Mouse (Mus musculus) T-helper 17 cell (primary cell): ENCODE data around the gene Cntnap5a.

Experiments used
- in situ Hi-C, 2 experiments: fragments of 300-600 bp; cut with MboI, MseI; formaldehyde crosslinking; loops; 1 replicate in 1 of 2; 2 replicates in 1 of 2; pipeline ENCODE4 v1.15.1; 2025; ENCODE audit warnings: high pct_unique_total_duplicates in 2 of 2

The Cntnap5a gene

GRCm38 (mm10) chr1:116044083-116044482 lies 359.5 kb downstream of the Cntnap5a start:
- in situ Hi-C loops: no loop called here

- in situ Hi-C loops: no loop called here
Measured at GRCm38 (mm10) chr1:116107010-116107723, 422.6 kb downstream of the Cntnap5a start.

- in situ Hi-C loops: no loop called here
Measured at GRCm38 (mm10) chr1:116107724-116108058, 423.1 kb downstream of the Cntnap5a start.

- in situ Hi-C loops: no loop called here
Measured at GRCm38 (mm10) chr1:116108381-116108780, 423.8 kb downstream of the Cntnap5a start.

GRCm38 (mm10) chr1:116125767-116126166 lies 441.2 kb downstream of the Cntnap5a start:
- in situ Hi-C loops: no loop called here

GRCm38 (mm10) chr1:116127085-116127484 lies 442.5 kb downstream of the Cntnap5a start:
- in situ Hi-C loops: no loop called here

GRCm38 (mm10) chr1:116128450-116129246 lies 444.1 kb downstream of the Cntnap5a start:
- in situ Hi-C loops: no loop called here

GRCm38 (mm10) chr1:116132471-116132870 lies 447.9 kb downstream of the Cntnap5a start:
- in situ Hi-C loops: no loop called here

- in situ Hi-C loops: loop anchor here in 1 of 2 experiments (10.0 kb wide), 1 partner anchor 985 kb away; no protein-coding TSS in a partner anchor
Measured at GRCm38 (mm10) chr1:116149764-116150369, 465.3 kb downstream of the Cntnap5a start.

- in situ Hi-C loops: loop anchor here in 1 of 2 experiments (10.0 kb wide), 1 partner anchor 1650 kb away; the partner anchor contains the start of gene Gm28360
Measured at GRCm38 (mm10) chr1:116184471-116184870, 499.9 kb downstream of the Cntnap5a start.

- in situ Hi-C loops: loop anchor here in 1 of 2 experiments (10.0 kb wide), 1 partner anchor 1647 kb away; the partner anchor contains the start of gene Gm28360
Measured at GRCm38 (mm10) chr1:116188142-116188541, 503.6 kb downstream of the Cntnap5a start.

- in situ Hi-C loops: no loop called here
Measured at GRCm38 (mm10) chr1:116192299-116192698, 507.7 kb downstream of the Cntnap5a start.

- in situ Hi-C loops: no loop called here
Measured at GRCm38 (mm10) chr1:116216883-116217282, 532.3 kb downstream of the Cntnap5a start.

- in situ Hi-C loops: no loop called here
Measured at GRCm38 (mm10) chr1:116240538-116240937, 556.0 kb downstream of the Cntnap5a start.

- in situ Hi-C loops: no loop called here
Measured at GRCm38 (mm10) chr1:116243856-116244255, 559.3 kb downstream of the Cntnap5a start.

GRCm38 (mm10) chr1:116281144-116281543 lies 596.6 kb downstream of the Cntnap5a start:
- in situ Hi-C loops: no loop called here

GRCm38 (mm10) chr1:116283968-116284367 lies 599.4 kb downstream of the Cntnap5a start:
- in situ Hi-C loops: no loop called here

GRCm38 (mm10) chr1:116306555-116306954 lies 622.0 kb downstream of the Cntnap5a start:
- in situ Hi-C loops: no loop called here

- in situ Hi-C loops: no loop called here
Measured at GRCm38 (mm10) chr1:116311512-116311911, 627.0 kb downstream of the Cntnap5a start.

- in situ Hi-C loops: no loop called here
Measured at GRCm38 (mm10) chr1:116313269-116313668, 628.7 kb downstream of the Cntnap5a start.

GRCm38 (mm10) chr1:116324505-116324904 lies 639.9 kb downstream of the Cntnap5a start:
- in situ Hi-C loops: no loop called here

GRCm38 (mm10) chr1:116353669-116354068 lies 669.1 kb downstream of the Cntnap5a start:
- in situ Hi-C loops: no loop called here
